8 mouse cellular contexts compared by ENCODE assay signal in the genomic region with DNA sequence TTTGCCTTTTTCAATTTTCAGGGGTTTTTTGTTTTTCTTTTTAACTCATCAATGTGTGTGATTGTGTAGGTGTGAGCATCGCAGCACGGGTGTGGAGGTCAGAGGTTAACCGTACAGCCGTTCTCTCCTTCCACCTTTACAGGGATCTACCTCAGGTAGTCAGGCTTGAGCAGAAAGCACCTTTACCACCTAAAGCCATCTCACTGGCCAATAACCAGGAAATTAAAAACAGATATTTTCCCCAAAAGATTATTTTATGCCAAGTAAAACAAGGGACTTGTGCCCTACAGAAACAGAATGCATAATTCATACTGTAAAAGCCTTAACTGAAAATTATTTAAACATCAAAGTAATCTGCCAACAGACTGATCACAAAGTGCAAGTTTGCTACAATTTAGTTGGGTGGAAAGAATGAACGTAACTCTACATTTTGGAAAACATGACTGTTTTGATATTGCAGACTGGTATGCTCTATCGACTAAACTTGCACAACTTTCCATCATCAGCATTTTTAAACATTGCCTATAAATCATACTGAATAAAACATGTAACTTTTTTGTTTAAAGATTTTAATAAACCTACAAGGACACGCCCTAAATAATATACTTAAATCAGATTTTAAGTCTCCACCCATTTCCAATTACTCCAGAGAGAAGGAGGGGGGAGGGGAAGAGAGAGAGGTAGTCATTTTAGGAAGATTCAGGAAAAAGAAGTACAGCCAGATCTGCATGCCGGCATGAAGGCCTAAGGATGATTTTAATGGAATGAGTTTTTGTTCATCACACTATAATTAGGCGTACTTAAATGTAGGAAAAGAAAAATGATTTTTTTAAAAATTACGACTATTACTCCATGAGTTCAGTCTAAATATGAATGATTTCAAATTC. TPM values are rescaled to one million over a fixed set of nuclear protein-coding genes. Genes with fewer than 3 reads are reported as not detected.
DNase-seq lines count a peak whose midpoint lies in the region; ATAC-seq and TF ChIP-seq lines count a peak whose summit lies in the region.

No protein-coding gene starts in this region.

- no peaks in the 10 kb centered on the region for H3K27me3 ChIP-seq in kidney, embryonic 16.5 days (ENCODE audit: insufficient read depth, low read length)
- no peaks in the 10 kb centered on the region for H3K27me3 ChIP-seq in heart, embryonic 16.5 days (ENCODE audit: control insufficient read depth, insufficient read depth, low read length)

- no peaks in the 10 kb centered on the region for H3K36me3 ChIP-seq in kidney, embryonic 16.5 days (ENCODE audit: insufficient read depth, low read length)
- no peaks in the 10 kb centered on the region for H3K36me3 ChIP-seq in heart, embryonic 16.5 days (ENCODE audit: control insufficient read depth, insufficient read depth)

- TF ChIP-seq POLR2A in bone marrow, adult 2 months (IDR thresholded peaks at IDR 0.05; ENCODE audit: borderline replicate concordance, control insufficient read depth, low read depth, low read length), result no peak

- peak overlapping the region; percentile 79 for H3K4me3 ChIP-seq in kidney, embryonic 16.5 days (ENCODE audit: low read length)
- peak overlapping the region; percentile 100 for H3K4me3 ChIP-seq in bone marrow, adult 2 months (replicated peaks; ENCODE audit: control insufficient read depth, low read depth, low read length)
- H3K4me3 ChIP-seq in heart, embryonic 16.5 days (ENCODE audit: low read length), result peak overlapping the region; percentile 82

- 11% methylated on average over 10 of the region's 10 CpGs for WGBS in kidney, embryonic 16.5 days
- WGBS in bone marrow, adult 2 months, result 11% methylated on average over 10 of the region's 10 CpGs
- 4% methylated on average over 10 of the region's 10 CpGs for WGBS in heart, embryonic 16.5 days

- no peak for ATAC-seq in kidney, embryonic 16.5 days (ENCODE audit: low FRiP score, low TSS enrichment)
- no peak for ATAC-seq in heart, embryonic 16.5 days (replicated peaks; ENCODE audit: extremely low read depth, insufficient read depth, low FRiP score)

- DNase-seq in kidney, adult 11 months, result no peak
- DNase-seq in lung, postnatal 36 days, result peak; percentile 23
- DNase-seq in adrenal gland, adult 18-20 months (ENCODE audit: low spot score in 2 of 2), result no peak
- no peak for DNase-seq in urinary bladder, postnatal 10 days (ENCODE audit: low spot score)
- no peak for DNase-seq in cerebellum, adult 9-11 months

- H3K4me2 ChIP-seq in kidney, embryonic 16.5 days (replicated peaks; ENCODE audit: low read depth, low read length), result peak overlapping the region; percentile 57
- peak overlapping the region; percentile 88 for H3K4me2 ChIP-seq in heart, embryonic 16.5 days (ENCODE audit: low read depth, low read length)

- no peaks in the 10 kb centered on the region for H3K9me3 ChIP-seq in kidney, embryonic 16.5 days (ENCODE audit: low read length)
- no peaks in the 10 kb centered on the region for H3K9me3 ChIP-seq in heart, embryonic 16.5 days (replicated peaks; ENCODE audit: control insufficient read depth, low read length)

- TF ChIP-seq CTCF in bone marrow, adult 2 months (IDR thresholded peaks at IDR 0.05; ENCODE audit: control insufficient read depth, insufficient read depth, low read length), result no peak

- peak overlapping the region; percentile 84 for H3K9ac ChIP-seq in kidney, embryonic 16.5 days (replicated peaks; ENCODE audit: low read length)
- peak overlapping the region; percentile 98 for H3K9ac ChIP-seq in heart, embryonic 16.5 days (ENCODE audit: low read length)

- peak overlapping the region; percentile 71; the same call in 1 of the 2 replicates for H3K27ac ChIP-seq in kidney, embryonic 16.5 days (ENCODE audit: low read length)
- H3K27ac ChIP-seq in bone marrow, adult 2 months (ENCODE audit: control insufficient read depth, insufficient read depth, low read depth, low read length, poor library complexity), result no peak overlapping the region
- peak overlapping the region; percentile 98 for H3K27ac ChIP-seq in heart, embryonic 16.5 days (ENCODE audit: low read length)

- peaks cover 26% of the 10 kb centered on the region for H3K4me1 ChIP-seq in kidney, embryonic 16.5 days (ENCODE audit: insufficient read depth, low read length)
- no peaks in the 10 kb centered on the region; the same call in 1 of the 2 replicates for H3K4me1 ChIP-seq in bone marrow, adult 2 months (ENCODE audit: control insufficient read depth, insufficient read depth, low read length)
- peaks cover 31% of the 10 kb centered on the region for H3K4me1 ChIP-seq in heart, embryonic 16.5 days (ENCODE audit: control insufficient read depth, insufficient read depth, low read length)

RNA-seq across cellular contexts. Expression of gene 4921524J17Rik, which starts 1.1 kb away (rescaled TPM):
- polyA plus RNA-seq in kidney, embryonic 16.5 days (2015; fragmentation: Nextera tagmentation; extraction: Ambion mirVana), result 38.8 and 40.3 TPM in 2 replicates
- 7.5 and 13.8 TPM in 2 replicates for polyA plus RNA-seq in bone marrow, adult 2 months (2011; ENCODE audit: insufficient read depth, insufficient read length, low replicate concordance, missing spikeins)
- 56.8 and 70.0 TPM in 2 replicates for polyA plus RNA-seq in heart, embryonic 16.5 days (2015; fragmentation: Nextera tagmentation; extraction: Ambion mirVana)
- 10 to 100 TPM; 16.8 to 34.1 TPM for total RNA-seq in adrenal gland, adult 18-20 months (2021)

RNA-seq across cellular contexts. Expression of gene Mylk3, which starts 45.4 kb away (rescaled TPM):
- polyA plus RNA-seq in kidney, embryonic 16.5 days (2015; fragmentation: Nextera tagmentation; extraction: Ambion mirVana), result 1.7 and 1.9 TPM in 2 replicates
- 15.5 and 27.1 TPM in 2 replicates for polyA plus RNA-seq in bone marrow, adult 2 months (2011; ENCODE audit: insufficient read depth, insufficient read length, low replicate concordance, missing spikeins)
- 254 and 278 TPM in 2 replicates for polyA plus RNA-seq in heart, embryonic 16.5 days (2015; fragmentation: Nextera tagmentation; extraction: Ambion mirVana)
- total RNA-seq in adrenal gland, adult 18-20 months (2021), result under 1 TPM; 0.45 to 0.70 TPM
